Mouse (Mus musculus) kidney, embryonic 15.5 days (tissue): ENCODE results near the gene Il22. TPM values are rescaled to one million over a fixed set of nuclear protein-coding genes. Genes with fewer than 3 reads are reported as not detected.
"Not testable (repeated sequence)": the region's sequence is repeated elsewhere in the genome, so short reads cannot be mapped to it uniquely, and the experiment has no call there.

Experiments
- ATAC-seq: fragments of 200-750 bp; cut with Nextera tagmentation; replicated peaks from 2 replicates; pipeline ENCODE4 v1.8.0; 2017; ENCODE audit warnings: moderate TSS enrichment; ENCODE audit not compliant: low FRiP score
- H3K27ac ChIP-seq: fragments of 300-500 bp; sonication (generic); 2 replicates; pipeline ENCODE4 v1.5.1; 2015; ENCODE audit warnings: mild to moderate bottlenecking, inconsistent platforms
- H3K27me3 ChIP-seq: fragments of 300-500 bp; sonication (generic); 2 replicates; pipeline ENCODE4 v1.6.1; 2015; ENCODE audit warnings: inconsistent platforms
- H3K36me3 ChIP-seq: fragments of 300-500 bp; sonication (generic); 2 replicates; pipeline ENCODE4 v1.6.1; 2015; ENCODE audit warnings: inconsistent platforms
- H3K4me1 ChIP-seq: fragments of 300-500 bp; sonication (generic); 2 replicates; pipeline ENCODE4 v1.6.1; 2015; ENCODE audit warnings: inconsistent platforms
- H3K4me2 ChIP-seq: fragments of 300-500 bp; sonication (generic); 2 replicates; pipeline ENCODE4 v1.6.1; 2015; ENCODE audit warnings: moderate library complexity, mild to moderate bottlenecking, inconsistent platforms
- H3K4me3 ChIP-seq: fragments of 300-500 bp; sonication (generic); replicated peaks from 2 replicates; pipeline ENCODE4 v1.5.1; 2015; ENCODE audit warnings: mild to moderate bottlenecking, inconsistent platforms
- H3K9ac ChIP-seq: fragments of 300-500 bp; sonication (generic); 2 replicates; pipeline ENCODE4 v1.6.1; 2015; ENCODE audit warnings: mild to moderate bottlenecking, inconsistent platforms
- H3K9me3 ChIP-seq: fragments of 300-500 bp; sonication (generic); replicated peaks from 2 replicates; pipeline ENCODE4 v1.6.1; 2016; ENCODE audit warnings: inconsistent platforms
- WGBS: fragments of 180-500 bp; shearing (Covaris S2); methylation state at CpG from one replicate; pipeline ENCODE4 v1.1.7; 2015; ENCODE audit warnings: mixed read lengths; 5-methylcytosine and 5-hydroxymethylcytosine counted together
- polyA plus RNA-seq: library from polyadenylated mRNA; unstranded; fragments of >200 nt; fragmentation: Nextera tagmentation; extraction: Ambion mirVana; gene quantifications from 2 replicates; pipeline ENCODE4 v1.2.1, GENCODE M21; 2015

Il22 gene
- not detected in 2 replicates for polyA plus RNA-seq

DNA sequence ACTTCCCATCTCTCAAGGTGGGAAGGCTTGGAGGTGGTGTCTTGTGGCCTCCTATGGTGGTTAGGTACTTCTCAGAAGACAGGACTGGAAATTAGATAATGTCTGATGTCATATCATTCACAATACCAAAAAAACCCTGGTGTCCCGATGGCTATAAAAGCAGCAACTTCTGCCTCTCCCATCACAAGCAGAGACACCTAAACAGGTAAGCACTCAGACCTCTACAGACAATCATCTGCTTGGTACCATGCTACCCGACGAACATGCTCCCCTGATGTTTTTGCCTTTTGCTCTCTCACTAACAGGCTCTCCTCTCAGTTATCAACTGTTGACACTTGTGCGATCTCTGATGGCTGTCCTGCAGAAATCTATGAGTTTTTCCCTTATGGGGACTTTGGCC, at the start of gene Il22:
TSS of gene Il22 (plus strand) at position 301 of the 400 bp plus-strand sequence.
- H3K4me1 ChIP-seq, result no peaks in the 10 kb centered on the region
- H3K4me2 ChIP-seq, result no peak within 1 kb of the TSS
- no peak within 1 kb of the TSS for H3K4me3 ChIP-seq
- ATAC-seq, result no peak
- no peak within 1 kb of the TSS for H3K27ac ChIP-seq
- no peaks in the 10 kb centered on the region for H3K27me3 ChIP-seq
- H3K36me3 ChIP-seq, result no peaks in the 10 kb centered on the region
- WGBS, result 92% methylated on average over 4 of the region's 4 CpGs
- no peak within 1 kb of the TSS for H3K9ac ChIP-seq
- no peaks in the 10 kb centered on the region for H3K9me3 ChIP-seq

GRCm38 (mm10) chr10:118155932-118156331, 48.8 kb upstream of the Il22 start:
- H3K9ac ChIP-seq, result no peak overlapping the region
- no peaks in the 10 kb centered on the region for H3K4me1 ChIP-seq
- no peak overlapping the region for H3K4me3 ChIP-seq
- H3K36me3 ChIP-seq, result peaks cover 52% of the 10 kb centered on the region
- ATAC-seq, result no peak
- no peaks in the 10 kb centered on the region for H3K9me3 ChIP-seq
- no peaks in the 10 kb centered on the region for H3K27me3 ChIP-seq
- H3K4me2 ChIP-seq, result no peak overlapping the region
- H3K27ac ChIP-seq, result no peak overlapping the region

GRCm38 (mm10) chr10:118161131-118161530, 43.6 kb upstream of the Il22 start:
- no peak overlapping the region for H3K9ac ChIP-seq
- H3K36me3 ChIP-seq, result peaks cover 77% of the 10 kb centered on the region
- H3K4me2 ChIP-seq, result no peak overlapping the region
- ATAC-seq, result no peak
- H3K9me3 ChIP-seq, result no peaks in the 10 kb centered on the region
- H3K4me1 ChIP-seq, result no peaks in the 10 kb centered on the region
- H3K27me3 ChIP-seq, result no peaks in the 10 kb centered on the region
- no peak overlapping the region for H3K4me3 ChIP-seq
- H3K27ac ChIP-seq, result no peak overlapping the region
- 95% methylated on average over 2 of the region's 2 CpGs for WGBS

- H3K27ac ChIP-seq, result no peak overlapping the region
- H3K4me3 ChIP-seq, result no peak overlapping the region
- ATAC-seq, result no peak
- 58% methylated on average over 12 of the region's 12 CpGs for WGBS
- H3K4me1 ChIP-seq, result no peaks in the 10 kb centered on the region
- H3K4me2 ChIP-seq, result no peak overlapping the region
- H3K27me3 ChIP-seq, result no peaks in the 10 kb centered on the region
- no peaks in the 10 kb centered on the region for H3K9me3 ChIP-seq
- H3K36me3 ChIP-seq, result peaks cover 35% of the 10 kb centered on the region
- H3K9ac ChIP-seq, result no peak overlapping the region
Measured at GRCm38 (mm10) chr10:118169212-118169611, 35.5 kb upstream of the Il22 start.

GRCm38 (mm10) chr10:118172416-118172815, 32.3 kb upstream of the Il22 start:
- Histone ChIP-seq H3K4me1 (no peaks in the 10 kb centered on the region), H3K9ac (no peak overlapping the region), H3K27ac (no peak overlapping the region), H3K27me3 (no peaks in the 10 kb centered on the region), H3K9me3 (no peaks in the 10 kb centered on the region), H3K4me2 (no peak overlapping the region), H3K36me3 (0 out of 2 replicates have a peak, but pooled peaks cover 6% of the 10 kb centered on the region), H3K4me3 (no peak overlapping the region)
- WGBS, result 53% methylated on average over 8 of the region's 8 CpGs
- ATAC-seq, result no peak

GRCm38 (mm10) chr10:118172876-118173275, 31.9 kb upstream of the Il22 start:
- Histone ChIP-seq H3K9ac (no peak overlapping the region), H3K27me3 (no peaks in the 10 kb centered on the region), H3K36me3 (0 out of 2 replicates have a peak, but pooled peaks cover 5% of the 10 kb centered on the region), H3K27ac (no peak overlapping the region), H3K4me3 (no peak overlapping the region), H3K9me3 (no peaks in the 10 kb centered on the region), H3K4me2 (no peak overlapping the region), H3K4me1 (no peaks in the 10 kb centered on the region)
- ATAC-seq, result no peak
- 85% methylated on average over 3 of the region's 3 CpGs for WGBS

DNA sequence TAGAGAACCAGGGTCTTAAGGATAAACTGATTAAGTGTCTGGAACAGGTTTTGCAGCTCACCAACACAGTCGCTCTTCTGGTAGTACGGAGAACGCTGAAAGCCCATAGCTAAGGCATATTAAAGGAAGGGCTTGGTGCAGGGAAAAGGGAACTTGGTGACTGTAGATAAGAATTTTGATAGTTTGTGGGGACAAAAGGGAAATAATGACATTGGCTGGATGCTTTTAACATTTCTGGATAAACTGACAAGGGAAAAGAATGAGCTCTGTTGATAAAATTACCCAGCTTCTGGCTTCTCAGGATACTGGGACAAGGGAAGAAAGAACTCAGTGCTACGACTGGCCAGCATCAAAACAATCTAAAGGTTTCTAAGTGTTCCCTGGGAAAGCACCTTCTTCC, 29.2 kb upstream of the Il22 start:
- not testable (repeated sequence) for H3K4me1 ChIP-seq, H3K27me3 ChIP-seq, H3K9ac ChIP-seq, H3K4me2 ChIP-seq, H3K36me3 ChIP-seq, H3K9me3 ChIP-seq, H3K27ac ChIP-seq, ATAC-seq, H3K4me3 ChIP-seq
- WGBS, result 83% methylated on average over 4 of the region's 4 CpGs

- Histone ChIP-seq H3K36me3 (no peaks in the 10 kb centered on the region), H3K9me3 (no peaks in the 10 kb centered on the region), H3K4me3 (no peak overlapping the region), H3K27ac (no peak overlapping the region), H3K4me1 (no peaks in the 10 kb centered on the region), H3K4me2 (no peak overlapping the region), H3K9ac (no peak overlapping the region), H3K27me3 (no peaks in the 10 kb centered on the region)
- no peak for ATAC-seq
- WGBS, result 79% methylated on average over 10 of the region's 10 CpGs
Measured at GRCm38 (mm10) chr10:118178735-118179151, 26.0 kb upstream of the Il22 start.

DNA sequence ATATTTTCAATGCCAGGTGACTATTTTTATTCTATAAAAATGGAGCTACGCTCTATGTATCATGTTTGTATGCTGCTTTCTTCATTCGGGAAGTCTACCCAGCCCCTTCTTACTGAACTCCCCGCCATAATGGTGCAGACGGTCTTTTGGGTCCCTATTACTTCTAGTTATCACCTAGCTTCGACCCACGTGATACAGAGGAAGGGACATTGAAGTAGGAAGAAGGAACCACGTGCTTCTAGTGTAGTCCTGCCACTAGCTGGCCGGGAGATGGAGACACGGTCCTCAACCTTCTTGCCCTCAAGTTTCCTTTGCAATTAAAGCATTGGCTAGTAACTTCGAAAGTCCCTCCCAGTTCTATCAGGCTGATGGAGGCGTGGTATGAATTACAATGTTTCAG, 25.5 kb upstream of the Il22 start:
- ATAC-seq, result no peak
- Histone ChIP-seq H3K9ac (no peak overlapping the region), H3K9me3 (no peaks in the 10 kb centered on the region), H3K27ac (no peak overlapping the region), H3K4me1 (no peaks in the 10 kb centered on the region), H3K27me3 (no peaks in the 10 kb centered on the region), H3K4me3 (no peak overlapping the region), H3K36me3 (no peaks in the 10 kb centered on the region), H3K4me2 (no peak overlapping the region)
- WGBS, result 88% methylated on average over 11 of the region's 11 CpGs

- H3K9ac ChIP-seq, H3K4me3 ChIP-seq, H3K4me1 ChIP-seq, H3K36me3 ChIP-seq, H3K27ac ChIP-seq, ATAC-seq, H3K4me2 ChIP-seq, H3K9me3 ChIP-seq, H3K27me3 ChIP-seq: not testable (repeated sequence)
- WGBS, result 34% methylated on average over 3 of the region's 3 CpGs
Measured at GRCm38 (mm10) chr10:118195150-118195549, 9.6 kb upstream of the Il22 start.

- not testable (repeated sequence) for H3K27me3 ChIP-seq, H3K36me3 ChIP-seq, ATAC-seq, H3K4me2 ChIP-seq, H3K9ac ChIP-seq, H3K27ac ChIP-seq, H3K4me1 ChIP-seq, H3K4me3 ChIP-seq, H3K9me3 ChIP-seq
- 80% methylated on average over 4 of the region's 4 CpGs for WGBS
Measured at GRCm38 (mm10) chr10:118215719-118216393, 11.1 kb downstream of the Il22 start.

- H3K4me3 ChIP-seq, H3K27me3 ChIP-seq, H3K4me1 ChIP-seq, H3K9ac ChIP-seq, H3K4me2 ChIP-seq, ATAC-seq, H3K9me3 ChIP-seq, H3K36me3 ChIP-seq, H3K27ac ChIP-seq: not testable (repeated sequence)
- WGBS, result 100% methylated on average over 1 of the region's 2 CpGs
Measured at GRCm38 (mm10) chr10:118227629-118228028, 22.9 kb downstream of the Il22 start.

- not testable (repeated sequence) for ATAC-seq, H3K27ac ChIP-seq, H3K9me3 ChIP-seq, H3K4me3 ChIP-seq, H3K36me3 ChIP-seq, H3K27me3 ChIP-seq, H3K9ac ChIP-seq, H3K4me2 ChIP-seq, H3K4me1 ChIP-seq
- WGBS, result 63% methylated on average over 2 of the region's 5 CpGs
Measured at GRCm38 (mm10) chr10:118232607-118233006, 27.9 kb downstream of the Il22 start.
